8 mouse cellular contexts compared by ENCODE assay signal in the genomic region with DNA sequence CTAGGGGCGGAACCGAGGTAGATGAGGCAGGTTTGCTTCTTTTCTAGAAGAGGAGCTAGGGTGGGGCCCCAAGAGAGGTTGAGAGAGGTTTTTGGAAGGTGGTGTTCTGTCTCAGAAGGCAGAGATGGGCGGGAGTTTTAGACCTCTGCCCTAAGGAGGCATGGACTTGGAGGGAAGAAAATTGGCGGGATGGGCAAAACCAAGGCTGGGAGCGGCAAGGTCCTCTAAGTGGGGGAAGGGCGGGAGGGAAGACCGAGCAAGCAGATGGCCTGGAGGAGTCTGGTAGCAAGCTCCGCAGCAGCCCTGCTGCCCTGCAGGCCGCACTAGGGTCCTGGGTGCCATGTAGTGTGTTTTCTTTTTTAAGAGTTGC. TPM values are rescaled to one million over a fixed set of nuclear protein-coding genes. Genes with fewer than 3 reads are reported as not detected.
A peak's percentile ranks its signal among the peaks of the same experiment; 100 is the strongest.
DNase-seq lines count a peak whose midpoint lies in the region; ATAC-seq and TF ChIP-seq lines count a peak whose summit lies in the region.

No protein-coding gene starts in this region.

- ATAC-seq in liver, embryonic 12.5 days: peak; percentile 56; the same call in 1 of the 2 replicates
- ATAC-seq in CD4-positive, CD25-positive, alpha-beta regulatory T cell, adult 4 months: no peak

- WGBS in cerebellum, adult 2 months: 2% methylated on average over 9 of the region's 9 CpGs
- WGBS in spleen, adult 2 months: under 1% methylated on average over 9 of the region's 9 CpGs
- 1% methylated on average over 9 of the region's 9 CpGs for WGBS in liver, embryonic 12.5 days (ENCODE audit: insufficient replicate concordance)

- no peaks in the 10 kb centered on the region for H3K27me3 ChIP-seq in cerebellum, adult 2 months (ENCODE audit: control insufficient read depth, insufficient read depth, low read length)
- H3K27me3 ChIP-seq in spleen, adult 2 months (ENCODE audit: control insufficient read depth, insufficient read depth, low read length): peaks cover 7% of the 10 kb centered on the region
- H3K27me3 ChIP-seq in liver, embryonic 12.5 days (replicated peaks): peaks cover 27% of the 10 kb centered on the region

- no peaks in the 10 kb centered on the region for H3K4me1 ChIP-seq in cerebellum, adult 2 months (ENCODE audit: control insufficient read depth, insufficient read depth, low read length)
- peaks cover 2% of the 10 kb centered on the region; the same call in 1 of the 2 replicates for H3K4me1 ChIP-seq in spleen, adult 2 months (ENCODE audit: control insufficient read depth, insufficient read depth, insufficient read length)
- H3K4me1 ChIP-seq in liver, embryonic 12.5 days: peaks cover 18% of the 10 kb centered on the region

- no peak for TF ChIP-seq POLR2A in cerebellum, adult 2 months (IDR thresholded peaks at IDR 0.05; ENCODE audit: borderline replicate concordance, insufficient read depth, low read length)
- TF ChIP-seq POLR2A in spleen, adult 2 months (IDR thresholded peaks at IDR 0.05; ENCODE audit: low read depth, low read length): no peak

- peak overlapping the region; percentile 77 for H3K4me2 ChIP-seq in liver, embryonic 12.5 days

- H3K27ac ChIP-seq in cerebellum, adult 2 months (ENCODE audit: insufficient read depth, low read length): no peak overlapping the region
- H3K27ac ChIP-seq in spleen, adult 2 months (ENCODE audit: insufficient read depth, low read length): no peak overlapping the region
- H3K27ac ChIP-seq in liver, embryonic 12.5 days: no peak overlapping the region

- peak overlapping the region; percentile 18; the same call in 1 of the 2 replicates for H3K9ac ChIP-seq in liver, embryonic 12.5 days

- DNase-seq in cerebellum, adult 2 months: no peak
- no peak for DNase-seq in cerebellum, postnatal 25 days
- no peak for DNase-seq in spleen, adult 2 months (ENCODE audit: low read depth in 1 of 2, low spot score in 2 of 2)
- DNase-seq in spleen, postnatal 10 days (ENCODE audit: low spot score in 2 of 2): no peak
- no peak for DNase-seq in layer of hippocampus, postnatal 25 days (ENCODE audit: extremely low spot score in 1 of 2, low spot score in 1 of 2)
- no peak for DNase-seq in frontal cortex, postnatal 10 days (ENCODE audit: low spot score in 2 of 2)

- no peaks in the 10 kb centered on the region for H3K9me3 ChIP-seq in liver, embryonic 12.5 days (replicated peaks)

- no peaks in the 10 kb centered on the region for H3K36me3 ChIP-seq in spleen, adult 2 months (ENCODE audit: control insufficient read depth, insufficient read depth, low read length)
- H3K36me3 ChIP-seq in liver, embryonic 12.5 days: no peaks in the 10 kb centered on the region

- TF ChIP-seq CTCF in cerebellum, adult 2 months (IDR thresholded peaks at IDR 0.05; ENCODE audit: borderline replicate concordance, insufficient read depth, low read depth, low read length): no peak
- TF ChIP-seq CTCF in spleen, adult 2 months (IDR thresholded peaks at IDR 0.05; ENCODE audit: extremely low read depth, insufficient read depth, insufficient read length, insufficient replicate concordance): no peak

- peak overlapping the region; percentile 83 for H3K4me3 ChIP-seq in cerebellum, adult 2 months (replicated peaks; ENCODE audit: insufficient read depth, low read depth, low read length)
- peak overlapping the region; percentile 62; the same call in 1 of the 2 replicates for H3K4me3 ChIP-seq in spleen, adult 2 months (ENCODE audit: extremely low read depth, insufficient read depth, insufficient read length)
- peak overlapping the region; percentile 60 for H3K4me3 ChIP-seq in liver, embryonic 12.5 days

RNA-seq across cellular contexts. Expression of a gene that starts 53.5 kb away (rescaled TPM):
- 109 and 114 TPM in 2 replicates for polyA plus RNA-seq in cerebellum, adult 2 months (2012; rRNA removed)
- 0.42 and 0.77 TPM in 2 replicates for polyA plus RNA-seq in spleen, adult 2 months (2012; rRNA removed)
- 0.12 and 0.42 TPM in 2 replicates for polyA plus RNA-seq in liver, embryonic 12.5 days (2016; fragmentation: Nextera tagmentation; extraction: Ambion mirVana)
- not detected for polyA plus RNA-seq in CD4-positive, CD25-positive, alpha-beta regulatory T cell, adult 4 months (2017; shearing (Covaris generic))
- 10 to 100 TPM; 37.1 to 47.1 TPM for total RNA-seq in layer of hippocampus, postnatal 25 days (2021)

Comparison
In these comparisons a context has a peak if more than half of its experiments do, and no peak if none do; other contexts are left out.
1. RNA of a gene that starts 53.5 kb away (polyA plus RNA-seq): 109 to 114 TPM in cerebellum, adult 2 months; 0.42 to 0.77 TPM in spleen, adult 2 months, 0.12 to 0.42 TPM in liver, embryonic 12.5 days and not detected in CD4-positive, CD25-positive, alpha-beta regulatory T cell, adult 4 months; every median in the first group is over 10 times any median in the second.
2. Peak in every context shown above with its lines, with median percentiles within 50 percentile points of each other: H3K4me3 ChIP-seq.